Mouse (Mus musculus): Measurements from ENCODE around the gene Sh3bp5l.
"Not testable (repeated sequence)": the region's sequence is repeated elsewhere in the genome, so short reads cannot be mapped to it uniquely, and the experiment has no call there.

The Sh3bp5l gene

GRCm38 (mm10) chr11:58330276-58331148, at the start of gene Sh3bp5l, which contains the start of gene Zfp672:
Gene Sh3bp5l, plus strand, starts transcription at chr11:58330724.
Gene Zfp672, minus strand, starts transcription at chr11:58330339.
- peak; percentile 95 for DNase-seq

DNA sequence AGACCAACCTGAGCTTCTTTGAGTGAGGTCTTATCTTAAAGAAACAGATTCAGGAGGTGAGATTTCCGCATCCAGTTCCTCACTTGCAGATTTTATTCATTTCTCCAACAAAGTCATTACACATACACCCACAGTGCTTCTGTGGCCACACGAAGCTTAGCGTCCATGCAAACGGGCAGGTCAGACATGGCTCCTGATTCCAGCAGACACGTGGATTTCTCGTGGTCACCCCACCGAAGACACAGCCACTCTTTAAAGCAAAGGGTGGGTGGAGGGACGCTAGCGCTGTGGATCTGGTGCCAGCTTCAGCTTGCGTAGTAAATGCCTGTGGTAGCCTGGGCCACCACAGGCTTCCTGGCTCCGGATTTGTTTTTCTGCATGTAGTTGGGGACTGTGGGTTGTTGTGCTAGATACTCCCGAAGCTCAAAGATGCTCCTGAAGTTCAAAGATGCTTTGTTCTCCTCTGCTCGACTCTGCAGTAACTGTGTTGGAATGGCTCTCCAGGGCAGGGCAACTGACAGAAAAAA, 48.5 kb upstream of the Sh3bp5l start:
- no peak for DNase-seq

- DNase-seq, result no peak
Observed at GRCm38 (mm10) chr11:58282518-58282917, 48.0 kb upstream of the Sh3bp5l start.

DNA sequence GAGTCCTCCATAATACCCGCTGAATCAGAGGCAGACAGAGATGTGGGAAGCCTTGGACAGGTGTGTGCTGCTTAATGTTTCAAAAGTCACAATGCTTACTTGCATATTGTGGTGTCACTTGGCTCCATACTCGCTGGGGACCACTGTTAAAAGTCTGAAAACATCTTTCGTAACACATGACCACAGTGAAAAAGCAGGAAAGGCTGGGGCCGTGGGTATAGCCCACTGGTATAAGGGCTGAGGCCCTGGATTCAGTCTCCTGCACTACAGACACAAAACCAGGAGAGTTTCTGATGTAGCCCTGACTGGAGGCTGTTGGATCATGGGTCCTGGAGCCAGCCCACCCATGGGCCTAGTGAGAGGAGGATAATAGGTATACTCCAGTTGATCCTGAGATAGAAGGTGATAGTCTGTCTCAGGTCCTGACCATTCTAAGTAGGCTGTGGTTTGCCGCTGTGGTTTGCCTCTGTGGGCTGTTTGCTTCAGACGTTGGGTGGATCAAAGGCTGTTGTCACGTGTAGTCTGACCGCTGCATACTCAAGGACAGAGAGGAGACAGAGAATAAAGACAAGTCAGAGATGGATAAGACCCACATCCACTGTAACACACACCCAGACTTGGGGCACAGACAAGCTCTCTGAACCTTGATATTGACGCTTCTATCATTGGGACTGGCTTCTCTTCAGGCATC, 40.4 kb upstream of the Sh3bp5l start:
- no peak for DNase-seq

- no peak for DNase-seq
Observed at GRCm38 (mm10) chr11:58290812-58291211, 39.7 kb upstream of the Sh3bp5l start.

- no peak for DNase-seq
Observed at GRCm38 (mm10) chr11:58292791-58293190, 37.7 kb upstream of the Sh3bp5l start.

- DNase-seq, result no peak
Observed at GRCm38 (mm10) chr11:58297396-58297795, 33.1 kb upstream of the Sh3bp5l start.

GRCm38 (mm10) chr11:58301057-58301456, 29.5 kb upstream of the Sh3bp5l start:
- peak; percentile 85 for DNase-seq

DNA sequence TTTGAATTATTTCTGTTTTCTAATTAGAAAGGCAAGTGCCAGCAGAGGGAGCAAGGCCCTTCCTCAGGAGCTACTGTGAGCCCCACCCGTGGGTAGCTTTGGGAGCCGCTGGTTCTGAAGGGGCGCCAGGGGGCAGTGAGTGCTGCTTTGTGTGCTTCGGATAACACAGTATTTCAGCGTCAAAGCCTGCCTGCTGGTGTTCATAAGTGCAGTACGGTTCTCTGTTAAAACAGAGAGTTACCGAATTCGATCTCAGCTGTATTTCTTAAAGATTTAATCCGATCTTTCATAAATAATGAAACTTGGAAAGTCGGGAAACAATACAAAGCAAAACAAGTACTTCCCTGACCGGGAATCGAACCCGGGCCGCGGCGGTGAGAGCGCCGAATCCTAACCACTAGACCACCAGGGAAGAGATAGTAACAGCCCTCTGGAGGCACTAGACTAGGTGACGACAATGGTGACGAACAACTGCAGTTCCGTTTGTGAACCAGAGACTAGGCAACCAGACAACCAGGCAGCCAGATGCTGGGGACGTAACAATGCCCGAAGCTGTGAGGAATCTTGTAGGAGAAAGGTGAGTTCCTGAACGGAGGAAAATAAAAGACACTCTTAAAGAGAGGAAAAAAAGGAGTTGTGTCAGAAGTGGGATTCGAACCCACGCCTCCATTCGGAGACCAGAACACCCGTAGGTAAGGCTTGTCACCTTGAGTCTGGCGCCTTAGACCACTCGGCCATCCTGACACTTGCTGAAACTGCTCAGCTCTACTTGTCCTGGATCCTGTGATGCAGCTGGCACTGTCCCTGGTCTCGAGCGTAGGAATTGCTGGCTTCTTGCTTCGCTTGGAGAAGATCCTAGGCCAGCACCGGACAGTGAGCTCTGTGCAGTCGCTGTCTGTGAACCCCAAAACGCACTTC, 28.4 kb upstream of the Sh3bp5l start:
- peak; percentile 97 for DNase-seq

GRCm38 (mm10) chr11:58302774-58303445, 27.6 kb upstream of the Sh3bp5l start:
- DNase-seq, result no peak

DNA sequence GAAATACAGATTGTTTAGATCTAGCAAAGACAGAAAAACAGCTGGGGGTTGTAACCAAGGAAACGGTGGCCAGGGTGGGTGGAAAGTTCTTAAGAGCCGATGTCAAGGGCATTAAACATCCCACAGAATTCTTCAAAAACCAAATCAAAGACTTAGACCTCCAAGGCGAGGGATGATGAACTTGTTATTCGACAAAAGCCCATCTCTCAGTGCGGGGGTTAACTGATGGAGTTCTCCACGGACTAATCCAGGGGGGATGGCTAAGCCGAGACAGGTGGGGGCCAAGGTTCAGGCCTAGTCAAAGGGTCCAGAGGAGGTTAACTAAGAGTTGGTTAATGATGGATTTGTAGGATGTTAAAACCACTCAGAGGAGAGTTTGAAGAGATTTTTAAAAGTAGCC, 26.9 kb upstream of the Sh3bp5l start:
- no peak for DNase-seq

DNA sequence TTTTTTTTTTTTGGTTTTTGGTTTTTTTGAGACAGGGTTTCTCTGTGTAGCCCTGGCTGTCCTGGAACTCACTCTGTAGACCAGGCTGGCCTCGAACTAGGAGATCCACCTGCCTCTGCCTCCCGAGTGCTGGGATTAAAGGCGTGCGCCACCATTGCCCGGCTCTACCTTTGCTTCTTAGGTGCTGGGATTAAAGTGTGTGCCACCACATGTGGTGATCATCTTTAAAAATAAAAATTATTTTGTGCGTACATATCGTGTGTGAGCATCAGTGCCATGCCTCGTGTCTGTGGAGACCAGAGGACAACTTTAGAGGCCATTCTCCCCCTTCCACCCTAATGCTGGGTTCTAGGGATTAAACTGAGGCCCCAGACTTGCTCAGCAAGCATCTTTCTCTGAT, 25.2 kb upstream of the Sh3bp5l start:
- DNase-seq, result not testable (repeated sequence)

DNA sequence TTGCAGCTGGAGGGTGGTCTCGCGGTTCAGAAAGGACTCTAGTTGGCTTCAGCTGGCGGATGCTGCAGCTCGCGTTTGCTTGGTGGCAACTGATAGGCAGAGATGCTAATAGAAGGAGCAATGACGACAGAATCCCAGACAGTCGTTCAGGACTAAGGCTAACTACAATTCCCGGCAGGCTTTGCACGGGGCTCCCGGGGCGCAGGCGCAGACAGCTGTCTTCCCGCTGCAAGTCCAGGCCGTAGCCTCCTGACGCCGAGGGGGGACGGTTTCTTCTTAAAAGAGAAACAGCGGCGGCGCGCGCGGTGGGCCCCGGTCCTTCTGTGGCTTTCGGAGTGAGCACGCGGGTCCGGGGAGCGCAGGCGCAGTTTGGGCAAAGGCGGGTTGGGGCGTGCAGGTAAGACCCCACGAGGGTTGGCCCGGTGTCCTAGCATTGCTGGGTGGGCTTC, 23.6 kb upstream of the Sh3bp5l start, which contains the start of gene Zfp692:
Gene Zfp692 (plus strand): TSS at position 210 of the 449 bp plus-strand sequence.
- peak; percentile 96 for DNase-seq

DNA sequence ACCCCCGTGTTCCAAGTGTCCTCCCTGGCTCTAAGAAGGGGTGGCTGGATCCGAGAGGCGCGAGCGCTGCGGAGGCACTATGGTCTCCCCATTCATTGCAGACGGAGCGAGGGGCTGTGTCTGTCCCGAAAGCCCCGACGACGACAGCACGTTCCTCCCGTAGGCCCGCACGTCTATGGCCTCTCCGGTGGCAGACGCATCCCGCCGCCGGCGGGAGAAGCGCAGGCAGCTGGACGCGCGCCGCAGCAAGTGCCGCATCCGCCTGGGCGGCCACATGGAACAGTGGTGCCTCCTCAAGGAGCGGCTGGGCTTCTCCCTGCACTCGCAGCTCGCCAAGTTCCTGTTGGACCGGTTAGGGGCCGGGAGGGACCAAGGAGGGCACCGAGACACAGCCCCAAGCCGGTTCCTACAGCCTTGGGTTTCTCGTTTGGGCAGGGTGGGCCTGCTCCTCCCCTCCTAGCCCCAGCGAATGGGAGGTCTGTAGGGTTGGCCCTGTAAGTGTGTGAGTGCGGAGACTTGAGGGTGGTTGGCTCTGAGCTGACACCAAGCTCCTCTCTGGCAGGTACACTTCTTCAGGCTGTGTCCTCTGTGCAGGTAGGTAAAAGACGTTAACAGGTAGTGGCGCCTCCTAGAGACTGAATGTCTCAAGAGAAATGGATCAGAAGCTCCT, 23.0 kb upstream of the Sh3bp5l start:
- DNase-seq, result peak; percentile 79

GRCm38 (mm10) chr11:58308661-58309060, 21.9 kb upstream of the Sh3bp5l start:
- no peak for DNase-seq

DNA sequence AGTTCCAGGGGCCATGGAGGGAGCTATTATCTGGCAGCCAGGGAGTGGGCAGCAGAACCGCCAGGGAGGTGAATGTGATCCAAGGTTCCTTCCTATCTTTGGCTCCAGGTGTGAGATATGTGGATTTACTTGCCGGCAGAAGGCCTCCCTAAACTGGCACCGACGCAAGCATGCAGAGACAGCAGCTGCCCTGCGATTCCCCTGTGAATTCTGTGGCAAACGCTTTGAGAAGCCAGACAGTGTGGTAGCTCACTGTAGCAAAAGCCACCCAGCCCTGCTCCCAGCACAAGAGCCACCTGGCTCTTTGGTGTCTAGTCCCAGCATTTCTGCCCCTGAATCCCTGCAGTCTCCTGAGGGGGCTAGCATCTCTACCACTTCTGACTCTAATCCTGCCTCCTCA, 16.5 kb upstream of the Sh3bp5l start:
- no peak for DNase-seq

DNA sequence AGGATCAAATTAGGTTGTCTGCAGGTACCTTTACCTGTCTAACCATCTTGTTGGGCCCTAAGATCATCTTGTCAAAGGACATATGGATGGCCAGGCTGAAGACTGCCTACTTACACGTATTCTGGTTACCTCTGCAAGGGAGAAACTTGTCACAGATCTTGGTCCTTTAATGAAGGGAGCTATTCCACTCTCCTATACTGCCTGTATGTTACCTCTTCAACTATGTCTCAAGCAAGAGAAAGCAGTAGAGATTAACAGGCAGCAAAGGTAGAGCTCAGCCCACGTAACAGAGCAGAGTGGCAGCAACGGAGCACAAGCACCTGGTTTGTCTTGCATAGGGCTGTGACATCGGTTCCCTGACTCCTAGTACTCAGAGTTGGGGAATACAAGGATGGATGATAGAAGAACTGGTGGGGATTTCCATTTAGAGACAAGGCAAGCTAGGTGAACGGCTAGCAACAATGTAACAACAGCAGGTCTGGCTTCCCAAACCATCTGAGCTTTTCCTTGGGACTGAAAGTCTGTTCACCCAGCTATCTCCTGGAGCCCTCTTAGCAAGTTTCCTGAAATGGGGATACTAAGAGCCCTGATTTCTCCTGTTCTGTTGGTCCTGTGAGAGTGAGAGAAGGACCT, 14.9 kb upstream of the Sh3bp5l start:
- DNase-seq, result no peak

DNA sequence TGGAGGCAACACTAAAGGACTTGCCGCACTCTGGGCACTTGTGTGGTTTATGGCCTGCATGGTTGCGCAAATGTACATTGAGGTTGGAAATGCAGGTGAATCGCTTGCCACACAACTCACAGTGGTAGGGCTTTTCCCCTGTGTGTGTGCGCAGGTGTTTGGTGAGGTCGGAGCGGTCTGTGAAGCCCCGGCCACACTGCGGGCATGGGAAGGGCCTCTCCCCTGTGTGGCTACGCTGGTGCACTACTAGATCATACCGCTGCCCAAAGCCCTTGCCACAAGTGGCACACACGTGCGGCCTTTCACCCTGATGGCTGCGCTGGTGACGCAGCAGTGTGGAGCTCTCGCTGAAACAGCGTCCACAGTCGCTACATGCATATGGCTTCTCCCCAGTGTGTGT, 14.2 kb upstream of the Sh3bp5l start:
- no peak for DNase-seq

DNA sequence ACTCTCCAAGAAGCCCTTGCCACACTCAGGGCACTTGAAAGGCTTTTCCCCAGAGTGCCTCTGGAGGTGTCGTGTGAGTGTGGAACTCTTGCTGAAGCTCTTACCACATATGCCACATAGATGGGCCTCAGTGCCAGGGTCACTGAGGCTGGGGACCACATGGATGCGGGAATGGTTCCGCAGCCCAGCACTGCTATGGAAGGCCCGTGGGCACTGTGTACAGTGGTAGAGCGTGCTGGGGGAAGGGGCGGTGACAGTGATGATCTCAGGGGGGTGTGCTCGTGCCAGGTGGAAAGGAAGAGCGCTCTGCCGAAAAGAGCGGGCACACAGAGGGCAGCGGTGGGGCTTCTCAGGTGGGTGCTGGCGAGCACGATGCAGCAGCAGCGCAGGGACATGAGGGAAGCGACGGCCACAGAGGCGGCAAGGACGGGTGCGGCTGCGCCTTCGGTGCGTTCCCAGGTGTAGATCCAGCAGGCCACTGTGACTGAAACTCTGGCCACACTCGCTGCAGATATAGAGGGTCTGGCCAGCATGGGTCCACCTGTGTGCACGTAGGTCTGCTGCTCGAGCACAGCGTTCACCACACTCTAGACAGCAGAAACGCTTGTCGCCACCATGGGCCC, 13.6 kb upstream of the Sh3bp5l start:
- DNase-seq, result no peak

GRCm38 (mm10) chr11:58322824-58323569, 7.5 kb upstream of the Sh3bp5l start:
- peak; percentile 99 for DNase-seq
